Mouse (Mus musculus) forebrain, embryonic 16.5 days (tissue): ENCODE data around the gene Gm20489. TPM values are rescaled to one million over a fixed set of nuclear protein-coding genes. Genes with fewer than 3 reads are reported as not detected.
A peak's percentile ranks its signal among the peaks of the same experiment; 100 is the strongest.

Source experiments
- ATAC-seq: fragments of 200-750 bp; cut with Nextera tagmentation; 2 replicates; pipeline ENCODE4 v1.8.0; 2017; ENCODE audit warnings: mild to moderate bottlenecking, moderate library complexity
- H3K27ac ChIP-seq: fragments of 300-500 bp; sonication (generic); 2 replicates; pipeline ENCODE4 v1.5.1; 2014; ENCODE audit warnings: low read length, control low read depth
- H3K27me3 ChIP-seq: fragments of 300-500 bp; sonication (generic); replicated peaks from 2 replicates; pipeline ENCODE4 v1.6.1; 2014; ENCODE audit warnings: low read length; ENCODE audit not compliant: control insufficient read depth, insufficient read depth
- H3K36me3 ChIP-seq: fragments of 300-500 bp; sonication (generic); 2 replicates; pipeline ENCODE4 v1.6.1; 2014; ENCODE audit not compliant: control insufficient read depth, insufficient read depth
- H3K4me1 ChIP-seq: fragments of 300-500 bp; sonication (generic); replicated peaks from 2 replicates; pipeline ENCODE4 v1.6.1; 2014; ENCODE audit warnings: low read length; ENCODE audit not compliant: control insufficient read depth, insufficient read depth
- H3K4me2 ChIP-seq: fragments of 300-500 bp; sonication (generic); 2 replicates; pipeline ENCODE4 v1.6.1; 2014; ENCODE audit warnings: mild to moderate bottlenecking, low read length, control low read depth
- H3K4me3 ChIP-seq: fragments of 300-500 bp; sonication (generic); replicated peaks from 2 replicates; pipeline ENCODE4 v1.5.1; 2014; ENCODE audit warnings: mild to moderate bottlenecking, low read length, control low read depth
- H3K9ac ChIP-seq: fragments of 300-500 bp; sonication (generic); replicated peaks from 2 replicates; pipeline ENCODE4 v1.6.1; 2014; ENCODE audit warnings: low read depth, low read length, control low read depth
- H3K9me3 ChIP-seq: fragments of 300-500 bp; sonication (generic); 2 replicates; pipeline ENCODE4 v1.6.1; 2016; ENCODE audit warnings: low read length; ENCODE audit not compliant: control insufficient read depth
- WGBS: fragments of 180-500 bp; shearing (Covaris S2); extraction: QIAGEN DNeasy Blood & Tissue Kit; methylation state at CpG from one replicate; pipeline ENCODE4 v1.1.7; 2014; 5-methylcytosine and 5-hydroxymethylcytosine counted together
- polyA plus RNA-seq: library from polyadenylated mRNA; unstranded; fragments of >200 nt; fragmentation: Nextera tagmentation; extraction: Ambion mirVana; gene quantifications from 2 replicates; pipeline ENCODE4 v1.2.1, GENCODE M21; 2015

Gene Gm20489
- polyA plus RNA-seq, 1 experiment from 2014 or later = not detected

DNA sequence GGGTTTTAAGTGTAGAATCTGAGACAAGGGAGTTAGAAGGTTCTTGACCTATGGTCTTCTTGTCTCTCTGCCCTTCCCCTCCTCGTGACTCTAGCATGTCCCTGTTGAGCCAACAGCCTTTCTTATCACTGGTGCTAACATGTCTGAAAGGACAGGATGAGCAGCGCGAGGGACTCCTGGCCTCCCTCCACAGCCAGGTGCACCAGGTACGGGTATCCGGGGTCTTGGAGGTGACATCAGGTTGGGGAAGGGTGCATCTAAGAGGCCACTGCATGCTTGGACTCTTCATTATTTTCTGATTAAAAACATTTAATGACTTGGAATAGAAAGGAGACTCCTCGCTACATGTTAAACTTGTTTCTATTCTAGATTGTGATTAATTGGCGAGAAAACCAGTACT, 20.2 kb upstream of the Gm20489 start:
- Histone ChIP-seq H3K4me3 (no peak overlapping the region), H3K9me3 (no peaks in the 10 kb centered on the region), H3K36me3 (peaks cover 3% of the 10 kb centered on the region; the same call in 1 of the 2 replicates), H3K4me1 (no peaks in the 10 kb centered on the region), H3K27me3 (no peaks in the 10 kb centered on the region), H3K27ac (no peak overlapping the region), H3K9ac (no peak overlapping the region), H3K4me2 (no peak overlapping the region)
- WGBS = 92% methylated on average over 7 of the region's 7 CpGs
- no peak for ATAC-seq

DNA sequence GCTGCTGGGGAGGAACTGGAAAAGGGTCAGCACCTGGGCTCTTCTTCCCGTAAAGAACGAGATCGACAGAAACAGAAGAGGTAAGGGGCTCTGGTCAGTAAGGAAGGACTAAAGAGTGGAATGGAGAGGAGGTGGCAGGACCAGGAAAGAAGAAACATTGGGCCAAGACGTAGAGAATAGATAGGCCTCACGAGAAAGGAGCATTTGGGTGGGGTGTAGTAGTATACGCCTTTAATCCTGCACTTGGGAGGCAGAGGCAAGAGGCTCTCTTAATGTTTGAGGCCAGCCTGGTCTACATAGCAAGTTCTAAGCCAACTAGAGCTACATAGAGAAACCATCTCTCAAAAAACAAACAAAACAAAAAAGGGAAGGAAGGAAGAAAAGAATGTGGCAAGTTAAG, 19.6 kb upstream of the Gm20489 start:
- peaks cover 3% of the 10 kb centered on the region; the same call in 1 of the 2 replicates for H3K36me3 ChIP-seq
- H3K4me2 ChIP-seq = no peak overlapping the region
- H3K4me1 ChIP-seq = no peaks in the 10 kb centered on the region
- ATAC-seq = no peak
- no peaks in the 10 kb centered on the region for H3K27me3 ChIP-seq
- no peak overlapping the region for H3K27ac ChIP-seq
- 94% methylated on average over 6 of the region's 6 CpGs for WGBS
- no peak overlapping the region for H3K9ac ChIP-seq
- H3K4me3 ChIP-seq = no peak overlapping the region
- H3K9me3 ChIP-seq = no peaks in the 10 kb centered on the region

DNA sequence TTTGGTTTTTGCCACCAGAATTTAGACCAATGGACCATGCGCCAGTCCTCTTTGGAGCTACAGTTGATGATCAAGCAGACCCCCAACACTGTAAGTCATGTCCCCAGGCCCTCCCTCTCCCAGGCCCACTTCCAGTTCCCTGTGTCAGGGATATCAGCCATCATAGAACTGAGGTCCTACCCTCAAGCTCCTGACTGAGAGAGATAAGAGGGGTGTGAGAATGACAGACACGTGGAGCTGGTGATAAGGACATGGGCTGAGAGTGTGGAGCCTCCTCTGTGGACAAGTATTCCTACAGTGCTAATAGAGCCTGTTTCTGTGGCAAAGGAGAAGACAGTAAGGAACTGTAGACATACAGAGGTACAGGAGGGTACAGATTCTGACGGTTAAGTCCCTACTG, 18.7 kb upstream of the Gm20489 start:
- 92% methylated on average over 3 of the region's 3 CpGs for whole genome bisulfite sequencing
- Histone ChIP-seq H3K27ac (no peak overlapping the region), H3K4me1 (no peaks in the 10 kb centered on the region), H3K36me3 (peaks cover 3% of the 10 kb centered on the region; the same call in 1 of the 2 replicates), H3K9me3 (no peaks in the 10 kb centered on the region), H3K9ac (no peak overlapping the region), H3K4me2 (no peak overlapping the region), H3K27me3 (no peaks in the 10 kb centered on the region), H3K4me3 (no peak overlapping the region)
- ATAC-seq = no peak

DNA sequence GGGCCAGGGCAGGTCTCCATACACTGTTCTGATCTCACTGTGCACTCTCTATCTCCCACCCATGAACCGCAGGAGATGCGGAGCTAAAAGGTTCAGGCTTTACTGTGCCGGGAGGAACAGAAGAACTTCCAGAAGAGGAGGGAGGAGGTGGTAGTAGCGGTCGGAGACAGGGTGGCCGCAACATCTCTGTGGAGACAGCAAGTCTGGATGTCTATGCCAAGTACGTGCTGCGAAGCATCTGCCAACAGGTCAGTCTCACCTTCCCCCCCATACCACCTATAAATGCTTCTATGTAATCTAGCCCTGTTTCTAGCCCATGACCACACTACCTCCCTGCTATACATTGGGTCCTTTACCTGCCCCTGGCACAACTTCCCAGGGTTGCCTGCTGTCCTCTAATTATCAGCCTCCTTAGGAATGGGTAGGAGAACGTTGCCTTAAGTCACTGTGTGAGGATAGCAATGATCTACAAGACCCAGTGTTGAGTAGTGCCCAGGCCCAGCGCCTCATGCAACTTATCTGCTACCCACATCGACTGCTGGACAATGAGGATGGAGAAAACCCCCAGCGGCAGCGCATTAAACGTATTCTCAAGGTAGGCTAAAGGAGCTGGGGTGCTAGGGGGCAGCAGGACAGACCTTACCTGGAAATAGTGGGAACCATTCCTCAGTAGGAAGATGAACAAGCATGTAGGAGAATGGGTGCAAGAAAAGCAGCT, 17.3 kb upstream of the Gm20489 start:
- Histone ChIP-seq H3K4me3 (no peak overlapping the region), H3K4me1 (no peaks in the 10 kb centered on the region), H3K9me3 (no peaks in the 10 kb centered on the region), H3K27ac (no peak overlapping the region), H3K27me3 (no peaks in the 10 kb centered on the region), H3K36me3 (peaks cover 7% of the 10 kb centered on the region; the same call in 1 of the 2 replicates), H3K9ac (no peak overlapping the region), H3K4me2 (no peak overlapping the region)
- WGBS = 92% methylated on average over 14 of the region's 14 CpGs
- ATAC-seq = no peak

DNA sequence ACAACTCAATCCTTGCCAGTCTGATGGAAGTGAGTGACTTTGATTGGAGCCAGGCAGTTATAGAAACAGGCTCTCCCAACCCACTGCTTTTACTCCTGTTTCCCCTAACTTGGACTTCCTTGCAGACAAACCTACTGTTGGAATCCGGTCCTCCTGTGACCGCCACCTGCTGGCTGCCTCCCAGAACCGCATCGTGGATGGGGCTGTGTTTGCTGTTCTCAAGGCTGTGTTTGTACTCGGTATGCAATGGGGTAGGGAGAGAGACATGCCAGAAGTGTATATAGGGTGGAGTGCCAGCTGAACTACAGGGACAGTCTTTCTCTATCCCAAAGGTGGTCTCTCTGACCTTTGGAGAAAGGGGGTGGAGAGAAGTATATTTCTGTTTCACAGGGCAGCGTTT, 16.7 kb upstream of the Gm20489 start:
- Histone ChIP-seq H3K36me3 (peaks cover 7% of the 10 kb centered on the region; the same call in 1 of the 2 replicates), H3K27ac (no peak overlapping the region), H3K4me2 (no peak overlapping the region), H3K27me3 (no peaks in the 10 kb centered on the region), H3K9ac (no peak overlapping the region), H3K4me1 (no peaks in the 10 kb centered on the region), H3K9me3 (no peaks in the 10 kb centered on the region), H3K4me3 (no peak overlapping the region)
- 30% methylated on average over 6 of the region's 6 CpGs for WGBS
- peak; percentile 31 for ATAC-seq

DNA sequence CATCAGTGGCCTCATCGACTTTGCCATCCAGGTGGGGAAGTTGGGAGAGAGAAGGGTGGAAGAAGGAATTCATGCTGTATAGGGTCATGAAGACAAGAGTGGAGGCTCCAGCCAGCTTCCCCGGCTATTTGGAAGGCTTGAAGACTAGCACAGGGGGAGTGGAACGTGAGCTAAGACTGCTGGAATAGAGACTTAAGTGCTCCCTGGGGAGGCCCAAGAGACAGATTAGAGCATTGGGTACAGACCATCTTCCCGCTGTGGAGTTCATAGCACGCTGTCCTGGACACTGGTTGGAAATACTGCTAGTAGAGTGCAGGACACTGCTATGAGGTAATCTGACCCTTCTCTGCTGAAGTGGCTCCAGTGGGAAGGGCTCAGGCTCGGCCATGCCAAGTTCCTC, 14.0 kb upstream of the Gm20489 start:
- no peak overlapping the region for H3K4me2 ChIP-seq
- WGBS = 82% methylated on average over 6 of the region's 6 CpGs

DNA sequence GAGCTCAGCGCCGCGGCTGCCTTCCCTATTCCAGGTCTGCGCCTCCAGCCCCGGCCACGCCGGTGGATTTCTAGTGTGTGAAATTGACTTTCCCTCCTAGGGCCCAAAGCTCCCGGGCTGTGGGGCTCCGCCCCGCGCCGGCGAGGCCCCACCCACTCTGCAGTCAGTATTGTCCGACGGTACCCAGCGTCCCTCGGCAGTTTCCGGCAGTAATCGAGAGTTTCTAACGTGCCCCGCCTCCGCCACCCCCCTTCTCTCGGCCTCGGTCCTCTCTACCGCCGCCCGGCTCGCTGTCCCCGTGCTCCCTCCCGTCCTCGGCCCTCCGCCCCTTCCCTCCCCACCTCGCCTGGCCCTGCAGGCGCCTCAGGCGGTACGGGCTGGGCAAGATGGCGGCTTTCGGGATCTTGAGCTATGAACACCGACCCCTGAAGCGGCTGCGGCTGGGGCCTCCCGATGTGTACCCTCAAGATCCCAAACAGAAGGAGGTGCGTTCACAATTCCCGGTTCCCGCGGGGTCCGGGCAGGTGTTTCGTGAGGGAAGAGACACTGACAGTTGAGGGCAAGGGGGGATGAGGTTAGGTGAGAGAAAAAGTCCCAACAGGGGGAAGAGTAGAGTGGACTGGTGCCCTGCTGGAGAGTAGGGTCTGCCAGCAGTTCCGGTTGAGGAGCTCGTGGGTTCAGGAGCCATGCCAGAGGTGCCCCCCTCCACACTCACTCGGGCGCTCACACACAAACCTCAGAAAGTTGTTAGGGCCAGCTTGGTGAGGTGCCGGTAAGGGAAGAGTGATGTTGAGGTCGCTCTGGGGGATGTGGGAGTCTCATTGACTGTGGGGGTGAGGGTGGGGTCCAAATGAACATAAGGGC, 5.3 kb upstream of the Gm20489 start, which contains the start of gene Med12:
Gene Med12, plus strand, starts transcription at position 156 of the 864 bp plus-strand sequence.
- H3K27me3 ChIP-seq = no peaks in the 10 kb centered on the region
- H3K9ac ChIP-seq = peak within 1 kb of the TSS; percentile 71
- 16% methylated on average over 43 of the region's 54 CpGs for WGBS
- peak within 1 kb of the TSS; percentile 63 for H3K4me3 ChIP-seq
- H3K4me2 ChIP-seq = peak within 1 kb of the TSS; percentile 58
- ATAC-seq = peak; percentile 98
- peak within 1 kb of the TSS; percentile 61 for H3K27ac ChIP-seq
- H3K9me3 ChIP-seq = no peaks in the 10 kb centered on the region
- H3K36me3 ChIP-seq = no peaks in the 10 kb centered on the region; the same call in 1 of the 2 replicates
- peaks cover 5% of the 10 kb centered on the region; the same call in 1 of the 2 replicates for H3K4me1 ChIP-seq

More for the DNA sequence above, 14.0 kb upstream of the Gm20489 start:
- Histone ChIP-seq H3K4me3 (no peak overlapping the region), H3K9ac (no peak overlapping the region), H3K4me1 (no peaks in the 10 kb centered on the region), H3K27ac (no peak overlapping the region), H3K36me3 (peaks cover 7% of the 10 kb centered on the region; the same call in 1 of the 2 replicates), H3K27me3 (no peaks in the 10 kb centered on the region), H3K9me3 (no peaks in the 10 kb centered on the region)
- ATAC-seq = no peak

DNA sequence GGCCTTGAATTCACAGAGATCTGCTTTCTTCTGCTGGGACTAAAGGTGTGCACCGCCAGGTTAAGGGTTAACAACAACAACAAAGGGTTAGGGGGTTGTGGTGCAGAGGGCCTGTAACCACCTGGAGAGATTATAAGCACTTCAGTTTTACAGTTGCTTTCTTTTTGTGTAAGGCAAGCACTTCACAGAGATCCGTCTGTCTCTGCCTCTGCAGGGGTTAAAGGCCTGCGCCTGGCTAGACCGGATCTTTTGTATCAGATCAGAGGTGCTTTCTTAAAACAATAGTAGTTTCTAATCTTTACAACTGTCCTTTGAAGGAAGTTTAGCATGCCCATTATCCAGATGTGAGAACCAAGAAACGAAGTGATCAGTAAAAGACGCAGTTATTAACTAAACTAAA, 4.6 kb upstream of the Gm20489 start:
- Histone ChIP-seq H3K9ac (peak overlapping the region; percentile 71), H3K4me1 (peaks cover 5% of the 10 kb centered on the region; the same call in 1 of the 2 replicates), H3K4me3 (peak overlapping the region; percentile 63), H3K27me3 (no peaks in the 10 kb centered on the region), H3K9me3 (no peaks in the 10 kb centered on the region), H3K36me3 (no peaks in the 10 kb centered on the region; the same call in 1 of the 2 replicates), H3K4me2 (peak overlapping the region; percentile 58), H3K27ac (no peak overlapping the region)
- peak; percentile 16; the same call in 1 of the 2 replicates for ATAC-seq
- WGBS = 24% methylated on average over 6 of the region's 6 CpGs
